ENCODE assay signal across 8 mouse cellular contexts in the genomic region with DNA sequence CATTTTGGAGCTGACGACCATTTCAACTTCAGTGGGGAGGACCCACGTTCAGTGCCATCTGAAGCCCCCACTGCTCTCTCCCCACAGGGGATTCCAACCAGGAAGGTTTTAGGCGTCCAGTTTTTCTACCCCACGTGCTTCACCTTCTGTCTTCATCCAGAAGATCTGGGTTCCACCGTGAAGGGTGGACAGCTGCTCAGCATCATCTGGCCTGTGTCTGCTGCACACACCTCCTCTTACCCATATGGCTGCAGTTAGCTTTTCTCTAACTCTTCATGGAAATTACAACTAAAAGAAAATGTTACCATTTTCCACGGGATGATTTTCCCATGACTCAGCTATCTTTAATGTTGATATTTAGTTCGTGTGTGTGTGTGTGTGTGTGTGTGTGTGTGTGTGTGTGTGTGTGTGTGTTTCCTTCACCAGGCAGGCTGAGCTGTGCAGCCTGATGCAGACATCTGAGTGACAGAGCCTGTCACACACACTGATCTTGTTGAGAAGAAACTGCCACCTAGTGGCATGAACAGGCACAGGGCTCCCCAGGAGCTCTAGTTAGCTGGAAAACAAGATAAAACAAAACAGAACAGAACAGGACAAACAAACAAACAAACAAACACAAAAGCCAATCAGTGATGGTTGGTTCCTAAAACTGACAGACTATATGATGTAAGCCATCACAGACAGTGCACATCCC.
A peak's percentile ranks its signal among the peaks of the same experiment; 100 is the strongest.
DNase-seq lines count a peak whose midpoint lies in the region; ATAC-seq lines count a peak whose summit lies in the region.

No protein-coding gene starts in this region.

- H3K9ac ChIP-seq in hindbrain, embryonic 11.5 days (ENCODE audit: low read depth, low read length), result no peak overlapping the region

- no peak for ATAC-seq in cerebellum, adult (ENCODE audit: insufficient number of reproducible peaks, low FRiP score, low TSS enrichment)
- peak; percentile 73 for ATAC-seq in hindbrain, embryonic 11.5 days (ENCODE audit: low FRiP score)
- no peak for ATAC-seq in erythroblast, adult 5-6 weeks (replicated peaks; ENCODE audit: low FRiP score, poor library complexity, severe bottlenecking)

- peak; percentile 35 to 51 for DNase-seq in cerebellum, postnatal 14 days
- DNase-seq in A20 (ENCODE audit: low read depth, low spot score), result peak; percentile 56
- peak; percentile 36 to 50 for DNase-seq in adrenal gland, postnatal 36 days
- DNase-seq in hindbrain, embryonic 11.5 days (ENCODE audit: low spot score), result peak; percentile 31
- DNase-seq in left cerebral cortex, postnatal 10 days (ENCODE audit: extremely low spot score in 1 of 2, low spot score in 2 of 2), result peak; percentile 38 to 43
- peak; percentile 68 to 74 for DNase-seq in right cerebral cortex, adult 2 months (ENCODE audit: low spot score in 2 of 2)

- H3K4me1 ChIP-seq in hindbrain, embryonic 11.5 days (replicated peaks; ENCODE audit: control insufficient read depth, insufficient read depth, low read length), result no peaks in the 10 kb centered on the region

- H3K36me3 ChIP-seq in hindbrain, embryonic 11.5 days (ENCODE audit: control insufficient read depth, insufficient read depth, low read length), result no peaks in the 10 kb centered on the region

- 66% methylated on average over 7 of the region's 7 CpGs for WGBS in hindbrain, embryonic 11.5 days

- intact Hi-C loops in left cerebral cortex, postnatal 10 days (cut with DNase I), result no loop called here

- no peak overlapping the region for H3K27ac ChIP-seq in hindbrain, embryonic 11.5 days (ENCODE audit: low read depth, low read length)

- no peaks in the 10 kb centered on the region for H3K27me3 ChIP-seq in hindbrain, embryonic 11.5 days (ENCODE audit: control insufficient read depth, insufficient read depth, low read length)

- no peak overlapping the region for H3K4me3 ChIP-seq in hindbrain, embryonic 11.5 days (ENCODE audit: low read depth, low read length)

- no peaks in the 10 kb centered on the region for H3K9me3 ChIP-seq in hindbrain, embryonic 11.5 days (ENCODE audit: control insufficient read depth, low read length)

- H3K4me2 ChIP-seq in hindbrain, embryonic 11.5 days (replicated peaks; ENCODE audit: low read depth, low read length), result no peak overlapping the region
